Mouse (Mus musculus) ES-E14 (cell line): Measurements from ENCODE around the gene Tubgcp6. TPM values are rescaled to one million over a fixed set of nuclear protein-coding genes. Genes with fewer than 3 reads are reported as not detected.
A peak's percentile ranks its signal among the peaks of the same experiment; 100 is the strongest.

Experiments
- DNase-seq: peaks from one replicate; pipeline ENCODE4 v3.0.0-alpha.2; 2013; ENCODE audit warnings: low read depth, low spot score
- H3K27ac ChIP-seq: 2 replicates; pipeline ENCODE4 v1.5.1; 2012; ENCODE audit warnings: low read depth, mild to moderate bottlenecking, low read length, moderate library complexity, mixed read lengths; ENCODE audit not compliant: poor library complexity, insufficient read depth, severe bottlenecking
- H3K36me3 ChIP-seq: 2 replicates; pipeline ENCODE4 v1.6.1; 2012; ENCODE audit warnings: mild to moderate bottlenecking, low read length, moderate library complexity, mixed read lengths; ENCODE audit not compliant: control insufficient read depth, poor library complexity, insufficient read depth, severe bottlenecking
- H3K4me1 ChIP-seq, 2 experiments: fragments of 150-350 bp in 1 of 2; sonication (generic) in 1 of 2; 2 replicates each; pipeline ENCODE4 v1.6.1; 2012; ENCODE audit warnings: low read length in 2 of 2, mild to moderate bottlenecking in 1 of 2, mixed read lengths in 1 of 2; ENCODE audit not compliant: control insufficient read depth in 2 of 2, insufficient read depth in 2 of 2, poor library complexity in 1 of 2
- H3K4me3 ChIP-seq, 2 experiments: fragments of 150-350 bp in 1 of 2; sonication (generic) in 1 of 2; 2 replicates each; pipeline ENCODE4 v1.5.1; 2012; ENCODE audit warnings: low read length in 2 of 2, low read depth in 1 of 2, mild to moderate bottlenecking in 1 of 2, mixed read lengths in 1 of 2; ENCODE audit not compliant: insufficient read depth in 1 of 2, poor library complexity in 1 of 2, severe bottlenecking in 1 of 2
- H3K9ac ChIP-seq: 2 replicates; pipeline ENCODE4 v1.6.1; 2012; ENCODE audit warnings: low read depth, mild to moderate bottlenecking, low read length, mixed read lengths; ENCODE audit not compliant: poor library complexity, insufficient read depth, severe bottlenecking
- H3K9me3 ChIP-seq: fragments of 150-350 bp; sonication (generic); 2 replicates; pipeline ENCODE4 v1.6.1; 2012; ENCODE audit warnings: low read depth, mild to moderate bottlenecking, low read length; ENCODE audit not compliant: control insufficient read depth, insufficient read depth
- CHD2 ChIP-seq: IDR thresholded peaks from 2 replicates; pipeline ENCODE4 v1.6.1; 2014; ENCODE audit warnings: mild to moderate bottlenecking, low read depth, low read length, inconsistent platforms
- HCFC1 ChIP-seq: IDR thresholded peaks from 2 replicates; pipeline ENCODE4 v1.6.1; 2012; ENCODE audit warnings: low read length, inconsistent platforms, borderline replicate concordance; ENCODE audit not compliant: insufficient read depth
- MAFK ChIP-seq: IDR thresholded peaks from 2 replicates; pipeline ENCODE4 v1.6.1; 2014; ENCODE audit warnings: mild to moderate bottlenecking, low read depth, low read length, inconsistent platforms; ENCODE audit not compliant: insufficient read depth
- ZC3H11A ChIP-seq: IDR thresholded peaks from 2 replicates; pipeline ENCODE4 v1.6.1; 2012; ENCODE audit warnings: low read depth, mild to moderate bottlenecking, inconsistent platforms, low read length, borderline replicate concordance
- ZNF384 ChIP-seq: IDR thresholded peaks from 2 replicates; pipeline ENCODE4 v1.6.1; 2012; ENCODE audit warnings: low read depth, low read length, inconsistent platforms
- in situ Hi-C, 2 experiments: fragments of 600-800 bp; cut with MboI; formaldehyde crosslinking; loops; one replicate each; pipeline ENCODE4 v1.15.1; 2025; ENCODE audit warnings: low sequenced_read_pairs in 2 of 2, inconsistent platforms in 1 of 2; ENCODE audit not compliant: unreplicated experiment in 2 of 2
- total RNA-seq: library from RNA; depleted of rRNA; stranded (reverse); fragments of 300-350 nt; gene quantifications from 2 replicates; pipeline ENCODE4 v1.2.3, GENCODE M21; 2012; rRNA removed

Tubgcp6 gene
- total RNA-seq: 37.3 and 45.0 TPM in 2 replicates

GRCm38 (mm10) chr15:89122649-89123366 lies at the start of gene Tubgcp6:
Tubgcp6 (minus strand) TSS chr15:89123112.
- Histone ChIP-seq H3K27ac (peak within 1 kb of the TSS; percentile 18; the same call in 1 of the 2 replicates), H3K9ac (peak within 1 kb of the TSS; percentile 96), H3K4me3 (peak within 1 kb of the TSS; percentile 69 to 93), H3K9me3 (no peaks in the 10 kb centered on the region), H3K36me3 (peaks cover 3% of the 10 kb centered on the region; the same call in 1 of the 2 replicates), H3K4me1 (peaks cover 0 to 8% of the 10 kb centered on the region in 2 experiments; a peak in 1 of 4 replicates)
- DNase-seq: peak; percentile 95
- in situ Hi-C loops: no loop called here
- TF ChIP-seq ZNF384 (no peak), HCFC1 (peak; percentile 83)

- no peak for DNase-seq
- H3K4me1 ChIP-seq: peaks cover 2 to 62% of the 10 kb centered on the region in 2 experiments; a peak in 3 of 4 replicates
- H3K9me3 ChIP-seq: no peaks in the 10 kb centered on the region
- TF ChIP-seq ZC3H11A (no peak), ZNF384 (no peak), CHD2 (no peak), HCFC1 (no peak), MAFK (no peak)
- peaks cover 17% of the 10 kb centered on the region; the same call in 1 of the 2 replicates for H3K36me3 ChIP-seq
- no peak overlapping the region for H3K27ac ChIP-seq
- peak overlapping the region; percentile 67 to 70 for H3K4me3 ChIP-seq
- in situ Hi-C loops: no loop called here
- peak overlapping the region; percentile 65; the same call in 1 of the 2 replicates for H3K9ac ChIP-seq
Observed at GRCm38 (mm10) chr15:89172276-89172935, 49.5 kb upstream of the Tubgcp6 start.

- no peak for TF ChIP-seq HCFC1
- TF ChIP-seq MAFK: no peak
- no peak for TF ChIP-seq ZC3H11A
- no peak for TF ChIP-seq ZNF384
- no peak for TF ChIP-seq CHD2
- Histone ChIP-seq H3K4me3 (no peak overlapping the region), H3K9me3 (no peaks in the 10 kb centered on the region), H3K36me3 (peaks cover 25% of the 10 kb centered on the region), H3K27ac (no peak overlapping the region), H3K9ac (no peak overlapping the region), H3K4me1 (peaks cover 2 to 58% of the 10 kb centered on the region in 2 experiments; a peak in 3 of 4 replicates)
- in situ Hi-C loops: no loop called here
- no peak for DNase-seq
Observed at GRCm38 (mm10) chr15:89171526-89172051, 48.7 kb upstream of the Tubgcp6 start.

- Histone ChIP-seq H3K9ac (no peak overlapping the region), H3K36me3 (peaks cover 39% of the 10 kb centered on the region), H3K9me3 (no peaks in the 10 kb centered on the region), H3K4me1 (peaks cover 2 to 53% of the 10 kb centered on the region in 2 experiments; a peak in 3 of 4 replicates), H3K4me3 (no peak overlapping the region), H3K27ac (no peak overlapping the region)
- DNase-seq: no peak
- in situ Hi-C loops: no loop called here
- TF ChIP-seq HCFC1 (no peak), ZNF384 (no peak), ZC3H11A (no peak), CHD2 (no peak), MAFK (no peak)
Observed at GRCm38 (mm10) chr15:89170102-89170501, 47.2 kb upstream of the Tubgcp6 start.
